Mouse (Mus musculus): ENCODE measurements around the gene Pibf1. TPM values are rescaled to one million over a fixed set of nuclear protein-coding genes. Genes with fewer than 3 reads are reported as not detected.
A peak's percentile ranks its signal among the peaks of the same experiment; 100 is the strongest.

The Pibf1 gene
- 17.2 and 19.3 TPM in 2 replicates for polyA plus RNA-seq (2015; fragmentation: Nextera tagmentation; extraction: Ambion mirVana)

DNA sequence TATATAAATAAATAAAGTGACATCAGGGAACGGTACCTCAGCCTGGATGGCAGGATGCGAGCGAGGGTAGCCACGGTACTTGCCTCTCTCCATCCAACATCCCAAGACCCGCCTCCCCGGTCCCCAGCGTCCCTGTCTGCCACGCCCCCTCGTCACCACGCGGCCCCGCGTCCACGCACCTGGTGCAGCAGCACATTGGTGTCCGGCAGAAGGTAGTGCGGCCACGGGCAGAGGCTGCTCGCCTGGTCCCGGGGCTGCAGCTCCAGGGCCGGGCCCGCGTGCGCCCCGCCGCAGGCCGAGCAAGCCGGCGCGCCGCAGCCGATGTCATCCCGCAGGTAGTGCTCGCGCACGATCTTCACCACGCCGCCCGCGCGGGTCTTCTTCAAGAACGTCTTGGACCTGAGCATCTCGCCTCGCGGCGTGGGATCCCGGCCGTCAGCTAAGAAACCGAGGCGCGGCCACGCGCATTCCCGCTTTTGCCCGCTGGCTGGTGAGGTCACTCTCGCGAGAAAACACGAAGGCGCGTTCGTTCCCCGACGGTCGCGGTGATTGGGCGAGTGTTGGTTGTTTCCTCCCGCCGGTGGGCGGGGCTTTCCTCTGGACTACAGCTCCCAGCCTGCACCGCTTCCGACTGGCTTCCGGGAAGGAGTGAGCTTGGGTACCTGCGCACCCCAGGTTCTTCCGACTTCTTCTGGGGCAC lies at the start of gene Pibf1, which contains the start of gene Dis3:
Pibf1 (plus strand) TSS at position 158 of the 700 bp plus-strand sequence.
Dis3 (minus strand) TSS at position 504 of the 700 bp plus-strand sequence.
- peaks cover 14% of the 10 kb centered on the region for H3K4me1 ChIP-seq (ENCODE audit: control insufficient read depth, insufficient read depth, low read length)
- WGBS = under 1% methylated on average over 72 of the region's 73 CpGs
- peak; percentile 100 for ATAC-seq
- peak within 1 kb of the TSS; percentile 93 for H3K27ac ChIP-seq (ENCODE audit: low read length)
- peak within 1 kb of the TSS; percentile 94 for H3K4me3 ChIP-seq (ENCODE audit: low read depth, low read length)
- H3K36me3 ChIP-seq (ENCODE audit: control insufficient read depth, insufficient read depth, low read length) = peaks cover 12% of the 10 kb centered on the region
- H3K9ac ChIP-seq (ENCODE audit: low read depth, low read length) = peak within 1 kb of the TSS; percentile 94
- H3K9me3 ChIP-seq (replicated peaks; ENCODE audit: control insufficient read depth, low read length, poor library complexity, severe bottlenecking) = no peaks in the 10 kb centered on the region
- no peaks in the 10 kb centered on the region for H3K27me3 ChIP-seq (ENCODE audit: control insufficient read depth, insufficient read depth, low read depth, low read length)
- H3K4me2 ChIP-seq (ENCODE audit: low read length) = peak within 1 kb of the TSS; percentile 84

DNA sequence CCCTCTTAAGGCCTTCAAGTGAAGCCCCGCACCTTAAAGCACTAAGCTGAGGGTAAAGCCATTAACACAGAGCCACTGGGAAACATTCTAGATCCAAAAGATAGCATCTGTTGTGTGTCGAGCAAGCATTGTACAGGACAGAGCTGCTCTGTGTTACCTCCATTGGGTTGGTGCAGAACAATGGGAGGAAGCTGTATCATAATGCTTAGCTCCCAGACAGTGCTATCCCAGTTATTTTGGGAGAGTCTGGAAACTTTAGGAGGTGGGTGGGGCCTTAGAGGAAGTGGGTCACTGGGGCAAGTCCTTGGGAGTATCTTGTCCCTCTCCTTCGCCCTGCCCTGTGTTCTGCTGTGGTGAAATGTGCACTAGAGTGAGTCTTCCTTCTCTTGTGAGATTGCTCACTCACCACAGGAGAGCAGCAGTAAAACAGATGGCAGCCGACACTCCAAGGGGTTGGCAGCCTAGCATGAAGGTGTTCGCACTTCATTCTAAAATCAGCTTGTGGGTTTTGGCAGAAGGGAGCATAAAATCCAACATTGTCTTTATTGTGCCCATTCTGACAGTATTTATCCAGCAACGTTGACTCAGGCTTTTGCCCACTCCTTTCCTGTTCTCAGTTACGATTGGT lies 40.2 kb upstream of the Pibf1 start:
- Histone ChIP-seq H3K4me2 (ENCODE audit: low read length) (no peak overlapping the region), H3K4me3 (ENCODE audit: low read depth, low read length) (no peak overlapping the region), H3K4me1 (ENCODE audit: control insufficient read depth, insufficient read depth, low read length) (no peaks in the 10 kb centered on the region), H3K9ac (ENCODE audit: low read depth, low read length) (no peak overlapping the region), H3K27me3 (ENCODE audit: control insufficient read depth, insufficient read depth, low read depth, low read length) (no peaks in the 10 kb centered on the region), H3K9me3 (replicated peaks; ENCODE audit: control insufficient read depth, low read length, poor library complexity, severe bottlenecking) (no peaks in the 10 kb centered on the region), H3K27ac (ENCODE audit: low read length) (no peak overlapping the region), H3K36me3 (ENCODE audit: control insufficient read depth, insufficient read depth, low read length) (peaks cover 3% of the 10 kb centered on the region; the same call in 1 of the 2 replicates)
- ATAC-seq = no peak
- 85% methylated on average over 7 of the region's 7 CpGs for WGBS

DNA sequence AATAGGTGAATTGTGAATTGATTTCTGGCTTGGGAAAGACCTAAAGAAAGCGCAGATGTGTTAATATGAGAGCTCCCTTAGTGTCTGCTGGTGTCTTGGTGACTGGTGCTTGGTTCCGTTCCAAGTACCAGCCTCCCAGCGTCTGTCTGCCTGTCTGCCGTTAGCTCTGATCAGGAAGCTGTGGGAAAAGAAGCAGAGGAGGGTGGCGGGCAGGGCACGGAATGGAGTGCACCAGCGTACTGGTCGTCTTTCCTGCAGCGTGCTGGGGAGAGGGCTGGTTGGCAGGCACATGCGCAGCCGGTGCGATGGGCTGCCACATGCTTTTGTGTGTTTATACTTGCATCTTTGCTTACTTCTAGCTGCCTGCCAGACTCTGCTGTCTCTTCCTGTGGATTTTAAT lies 38.6 kb upstream of the Pibf1 start:
- 92% methylated on average over 12 of the region's 12 CpGs for WGBS
- Histone ChIP-seq H3K36me3 (ENCODE audit: control insufficient read depth, insufficient read depth, low read length) (peaks cover 3% of the 10 kb centered on the region; the same call in 1 of the 2 replicates), H3K4me3 (ENCODE audit: low read depth, low read length) (no peak overlapping the region), H3K4me1 (ENCODE audit: control insufficient read depth, insufficient read depth, low read length) (no peaks in the 10 kb centered on the region), H3K27ac (ENCODE audit: low read length) (no peak overlapping the region), H3K4me2 (ENCODE audit: low read length) (no peak overlapping the region), H3K27me3 (ENCODE audit: control insufficient read depth, insufficient read depth, low read depth, low read length) (no peaks in the 10 kb centered on the region), H3K9me3 (replicated peaks; ENCODE audit: control insufficient read depth, low read length, poor library complexity, severe bottlenecking) (no peaks in the 10 kb centered on the region), H3K9ac (ENCODE audit: low read depth, low read length) (no peak overlapping the region)
- no peak for ATAC-seq

DNA sequence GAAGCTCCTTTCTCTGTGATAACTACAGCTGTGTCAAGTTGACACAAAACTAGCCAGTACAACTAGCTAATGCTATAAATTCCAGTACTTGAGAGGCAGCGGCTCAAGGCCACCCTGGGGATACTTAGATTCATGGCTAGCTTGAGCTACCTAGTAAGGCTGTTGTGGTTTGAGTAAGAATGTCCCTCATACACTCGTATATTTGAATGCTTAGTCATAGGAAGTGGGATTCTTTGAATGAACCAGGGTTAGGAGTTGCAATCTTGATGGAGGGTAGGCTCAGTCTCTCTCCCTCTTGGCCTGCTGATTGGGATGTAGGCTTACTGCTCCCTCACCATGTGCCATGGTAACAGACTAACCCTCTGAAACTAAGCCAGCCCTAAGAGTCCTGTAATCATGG lies 36.1 kb upstream of the Pibf1 start:
- Histone ChIP-seq H3K4me3 (ENCODE audit: low read depth, low read length) (no peak overlapping the region), H3K4me1 (ENCODE audit: control insufficient read depth, insufficient read depth, low read length) (no peaks in the 10 kb centered on the region), H3K9me3 (replicated peaks; ENCODE audit: control insufficient read depth, low read length, poor library complexity, severe bottlenecking) (no peaks in the 10 kb centered on the region), H3K27me3 (ENCODE audit: control insufficient read depth, insufficient read depth, low read depth, low read length) (no peaks in the 10 kb centered on the region), H3K36me3 (ENCODE audit: control insufficient read depth, insufficient read depth, low read length) (peaks cover 3% of the 10 kb centered on the region; the same call in 1 of the 2 replicates), H3K9ac (ENCODE audit: low read depth, low read length) (no peak overlapping the region), H3K4me2 (ENCODE audit: low read length) (no peak overlapping the region), H3K27ac (ENCODE audit: low read length) (no peak overlapping the region)
- 99% methylated on average over 2 of the region's 2 CpGs for WGBS
- ATAC-seq = no peak

DNA sequence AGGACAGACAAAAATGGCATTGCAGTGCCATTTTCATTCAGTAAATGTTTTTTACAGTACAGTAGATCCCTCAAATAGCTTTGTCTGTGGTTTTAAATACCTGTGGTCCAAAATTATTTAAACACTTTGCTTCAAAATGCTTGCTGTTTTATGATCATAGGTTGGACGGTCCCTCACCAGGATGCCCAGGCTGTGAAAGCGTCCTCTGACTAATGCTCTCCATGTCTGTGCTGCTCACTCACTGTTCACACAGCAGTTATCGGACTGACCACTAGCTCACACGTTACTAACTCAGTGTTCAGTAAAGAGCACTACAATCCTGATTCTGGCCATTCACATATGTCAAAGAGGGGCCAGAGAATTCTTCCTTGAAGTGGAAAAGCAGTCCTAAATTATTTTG lies 28.1 kb upstream of the Pibf1 start:
- Histone ChIP-seq H3K27ac (ENCODE audit: low read length) (no peak overlapping the region), H3K4me2 (ENCODE audit: low read length) (no peak overlapping the region), H3K9ac (ENCODE audit: low read depth, low read length) (no peak overlapping the region), H3K36me3 (ENCODE audit: control insufficient read depth, insufficient read depth, low read length) (peaks cover 8% of the 10 kb centered on the region), H3K27me3 (ENCODE audit: control insufficient read depth, insufficient read depth, low read depth, low read length) (no peaks in the 10 kb centered on the region), H3K4me1 (ENCODE audit: control insufficient read depth, insufficient read depth, low read length) (no peaks in the 10 kb centered on the region), H3K4me3 (ENCODE audit: low read depth, low read length) (no peak overlapping the region), H3K9me3 (replicated peaks; ENCODE audit: control insufficient read depth, low read length, poor library complexity, severe bottlenecking) (no peaks in the 10 kb centered on the region)
- ATAC-seq = no peak
- 87% methylated on average over 4 of the region's 4 CpGs for WGBS

DNA sequence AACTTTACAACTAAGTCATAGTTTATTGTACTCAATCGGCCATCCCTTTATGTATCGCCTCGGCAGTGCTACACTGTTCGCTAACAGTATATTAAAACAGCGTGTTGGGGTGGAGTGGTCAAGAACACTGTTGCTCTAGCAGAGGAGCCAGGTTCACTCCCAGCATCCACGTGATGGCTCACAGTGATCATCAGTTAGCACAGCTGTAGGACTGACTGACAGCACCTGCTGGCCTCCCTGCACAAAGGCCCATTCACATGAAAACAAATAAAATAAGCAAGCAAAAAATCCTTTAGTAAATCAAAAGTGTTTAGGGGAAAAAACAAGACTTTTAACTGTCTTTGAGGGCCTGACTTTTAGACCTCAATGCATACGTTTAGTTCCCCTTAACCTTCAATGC lies 10.3 kb upstream of the Pibf1 start:
- H3K27me3 ChIP-seq (ENCODE audit: control insufficient read depth, insufficient read depth, low read depth, low read length) = no peaks in the 10 kb centered on the region
- H3K27ac ChIP-seq (ENCODE audit: low read length) = no peak overlapping the region
- H3K36me3 ChIP-seq (ENCODE audit: control insufficient read depth, insufficient read depth, low read length) = peaks cover 38% of the 10 kb centered on the region
- WGBS = 93% methylated on average over 7 of the region's 7 CpGs
- H3K4me2 ChIP-seq (ENCODE audit: low read length) = no peak overlapping the region
- no peak overlapping the region for H3K9ac ChIP-seq (ENCODE audit: low read depth, low read length)
- H3K4me3 ChIP-seq (ENCODE audit: low read depth, low read length) = no peak overlapping the region
- H3K4me1 ChIP-seq (ENCODE audit: control insufficient read depth, insufficient read depth, low read length) = no peaks in the 10 kb centered on the region
- no peaks in the 10 kb centered on the region for H3K9me3 ChIP-seq (replicated peaks; ENCODE audit: control insufficient read depth, low read length, poor library complexity, severe bottlenecking)
- no peak for ATAC-seq

DNA sequence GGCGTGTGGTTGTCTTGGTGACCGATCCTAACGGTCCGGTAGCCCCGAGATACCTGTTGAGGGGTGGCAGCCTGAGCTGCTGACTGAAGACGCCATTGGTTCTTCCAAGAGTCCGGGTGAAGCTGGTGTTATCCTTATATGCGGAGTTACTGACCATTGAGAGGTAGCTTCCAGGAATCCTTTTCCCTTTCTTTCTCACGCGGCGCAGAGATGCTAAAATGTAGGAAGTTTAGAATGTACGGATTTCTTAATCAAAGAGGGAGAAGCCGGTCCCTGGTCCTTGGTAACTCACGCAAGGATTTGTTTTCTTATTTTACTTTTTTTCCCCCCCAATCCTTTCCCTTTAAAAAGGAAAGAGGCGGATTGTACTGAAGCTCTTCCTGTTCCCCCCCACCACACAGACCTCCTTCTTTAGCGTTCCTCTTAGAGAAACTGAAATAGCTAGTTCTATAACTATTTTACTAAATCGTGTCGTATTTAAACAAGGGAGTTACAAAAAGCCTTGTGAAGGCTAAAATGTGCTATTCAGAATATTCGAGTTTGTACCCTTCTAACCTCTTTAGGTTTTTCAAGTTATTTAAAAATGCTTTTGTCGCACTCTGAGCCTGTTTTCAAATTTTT lies 853 bp downstream of the Pibf1 start:
- H3K36me3 ChIP-seq (ENCODE audit: control insufficient read depth, insufficient read depth, low read length) = peaks cover 15% of the 10 kb centered on the region
- no peaks in the 10 kb centered on the region for H3K27me3 ChIP-seq (ENCODE audit: control insufficient read depth, insufficient read depth, low read depth, low read length)
- peak overlapping the region; percentile 71 for H3K4me2 ChIP-seq (ENCODE audit: low read length)
- peak overlapping the region; percentile 69 for H3K9ac ChIP-seq (ENCODE audit: low read depth, low read length)
- ATAC-seq = peak; percentile 19; the same call in 1 of the 2 replicates
- H3K27ac ChIP-seq (ENCODE audit: low read length) = no peak overlapping the region
- no peaks in the 10 kb centered on the region for H3K9me3 ChIP-seq (replicated peaks; ENCODE audit: control insufficient read depth, low read length, poor library complexity, severe bottlenecking)
- H3K4me1 ChIP-seq (ENCODE audit: control insufficient read depth, insufficient read depth, low read length) = peaks cover 14% of the 10 kb centered on the region
- WGBS = 7% methylated on average over 20 of the region's 20 CpGs
- H3K4me3 ChIP-seq (ENCODE audit: low read depth, low read length) = peak overlapping the region; percentile 94

DNA sequence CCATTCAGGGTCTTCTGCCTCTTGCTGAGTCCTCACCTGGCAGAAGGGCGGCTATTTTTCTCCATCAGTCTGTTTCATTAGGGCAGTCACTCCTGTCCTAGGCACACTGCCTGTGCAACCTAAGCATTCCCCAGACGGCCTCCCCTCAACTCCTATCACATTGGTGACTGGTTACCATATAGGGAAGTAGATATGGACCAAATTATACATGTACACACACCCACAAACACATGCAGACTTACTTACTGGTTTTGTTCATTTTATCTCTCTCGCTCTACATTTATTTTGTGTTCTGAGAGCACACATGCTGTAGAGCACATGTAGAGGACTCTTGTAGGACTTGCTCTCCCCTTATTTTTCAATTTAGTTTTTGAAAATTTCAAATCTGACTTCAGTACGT lies 3.8 kb downstream of the Pibf1 start:
- peaks cover 14% of the 10 kb centered on the region for H3K4me1 ChIP-seq (ENCODE audit: control insufficient read depth, insufficient read depth, low read length)
- H3K9me3 ChIP-seq (replicated peaks; ENCODE audit: control insufficient read depth, low read length, poor library complexity, severe bottlenecking) = no peaks in the 10 kb centered on the region
- H3K27me3 ChIP-seq (ENCODE audit: control insufficient read depth, insufficient read depth, low read depth, low read length) = no peaks in the 10 kb centered on the region
- H3K36me3 ChIP-seq (ENCODE audit: control insufficient read depth, insufficient read depth, low read length) = peaks cover 13% of the 10 kb centered on the region
- 98% methylated on average over 4 of the region's 4 CpGs for WGBS
- H3K4me3 ChIP-seq (ENCODE audit: low read depth, low read length) = no peak overlapping the region
- no peak overlapping the region for H3K4me2 ChIP-seq (ENCODE audit: low read length)
- no peak overlapping the region for H3K27ac ChIP-seq (ENCODE audit: low read length)
- H3K9ac ChIP-seq (ENCODE audit: low read depth, low read length) = no peak overlapping the region
- no peak for ATAC-seq
